Mouse (Mus musculus): ENCODE measurements around the gene Gm3642.
"Not testable (repeated sequence)": the region's sequence is repeated elsewhere in the genome, so short reads cannot be mapped to it uniquely, and the experiment has no call there.

The Gm3642 gene

DNA sequence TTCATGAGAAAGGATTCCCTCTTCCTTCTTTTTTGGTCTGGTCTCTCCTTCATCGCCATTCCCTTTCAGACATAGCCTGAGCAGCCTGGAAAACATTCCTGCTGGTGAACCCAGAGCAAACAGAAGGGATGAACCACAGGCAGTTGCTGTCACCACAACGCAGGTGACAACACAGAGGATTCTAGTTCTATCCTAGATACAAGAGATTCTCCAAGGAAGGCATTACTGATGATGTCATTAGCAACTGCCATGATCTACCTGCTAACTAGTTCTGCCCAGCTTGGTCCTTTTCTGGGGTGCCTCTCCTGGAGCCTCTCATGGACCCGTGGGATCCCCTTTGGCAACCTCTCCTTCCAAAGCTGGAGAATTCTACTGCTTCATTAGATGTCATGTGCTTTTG is at the start of gene Gm3642:
Gene Gm3642, minus strand, starts transcription at position 101 of the 400 bp plus-strand sequence.
- DNase-seq (ENCODE audit: extremely low spot score, low spot score): not testable (repeated sequence)

DNA sequence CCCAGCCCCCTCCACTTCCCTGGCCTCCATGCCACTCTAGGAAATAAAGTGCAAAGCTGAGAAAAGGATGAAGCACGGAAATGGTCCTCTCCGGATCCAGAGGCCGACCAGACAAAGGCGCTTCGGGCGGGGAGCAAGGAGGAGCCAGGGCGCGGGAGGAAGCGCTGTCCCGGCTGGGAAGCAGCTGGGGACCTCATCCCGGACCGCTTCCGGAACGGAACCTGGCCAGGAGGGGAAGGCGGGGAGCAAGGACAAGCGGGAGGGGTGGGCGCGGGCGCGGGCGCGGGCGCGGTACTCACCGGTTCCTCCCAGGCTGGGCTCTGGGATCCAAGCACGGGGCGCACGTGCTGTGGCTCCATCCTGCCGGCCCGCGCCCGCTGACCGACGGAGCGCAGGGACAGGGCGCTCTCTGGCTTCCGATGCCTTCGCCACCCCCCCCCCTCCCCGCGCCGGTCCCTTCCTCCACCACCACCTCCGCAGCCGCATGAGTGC is 49.5 kb upstream of the Gm3642 start, which contains the start of gene Gm3667:
Gene Gm3667, minus strand, starts transcription at position 442 of the 492 bp plus-strand sequence.
- DNase-seq (ENCODE audit: extremely low spot score, low spot score): peak; percentile 16

DNA sequence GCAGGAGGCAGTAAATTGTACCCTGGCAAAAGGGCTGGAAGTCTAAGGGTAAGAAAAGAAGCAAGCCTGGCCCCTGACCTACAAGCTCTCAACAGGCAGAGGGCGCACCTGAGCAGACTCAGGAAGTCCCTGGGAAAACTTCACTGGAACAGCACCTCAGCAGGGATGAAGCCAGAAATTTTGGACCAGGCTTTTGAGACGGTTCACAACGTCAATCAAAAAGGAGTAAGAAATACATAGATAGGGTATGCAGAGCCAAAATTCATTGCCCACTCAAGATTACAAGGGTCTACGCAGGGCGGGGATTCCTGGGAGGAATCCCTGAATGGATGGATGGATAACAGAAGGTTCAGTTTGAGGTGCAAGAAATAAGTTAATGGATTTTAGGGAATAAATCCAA is 48.7 kb upstream of the Gm3642 start:
- DNase-seq (ENCODE audit: extremely low spot score, low spot score): not testable (repeated sequence)

DNA sequence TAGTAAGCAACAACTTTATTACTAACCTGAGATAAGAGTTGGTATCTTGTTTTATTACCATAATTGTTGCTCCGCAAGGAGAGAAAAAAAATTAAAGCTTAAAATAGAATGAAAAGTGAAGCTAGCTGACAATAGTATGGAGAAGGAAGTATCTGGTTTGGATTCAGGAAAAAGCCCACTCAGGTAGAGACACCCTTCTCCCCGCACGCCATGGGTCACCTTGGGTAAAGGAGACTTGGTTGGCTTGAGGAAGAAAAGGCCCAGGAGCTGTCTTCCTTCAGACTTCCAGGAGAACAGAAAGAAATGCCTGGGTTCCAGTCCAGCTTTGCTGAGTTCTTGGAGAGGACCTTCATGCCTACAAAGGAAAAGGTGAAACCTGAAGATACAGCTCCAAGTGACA is 16.8 kb downstream of the Gm3642 start:
- not testable (repeated sequence) for DNase-seq (ENCODE audit: extremely low spot score, low spot score)
